Mouse (Mus musculus): ENCODE results near the gene Gab1.

DNA sequence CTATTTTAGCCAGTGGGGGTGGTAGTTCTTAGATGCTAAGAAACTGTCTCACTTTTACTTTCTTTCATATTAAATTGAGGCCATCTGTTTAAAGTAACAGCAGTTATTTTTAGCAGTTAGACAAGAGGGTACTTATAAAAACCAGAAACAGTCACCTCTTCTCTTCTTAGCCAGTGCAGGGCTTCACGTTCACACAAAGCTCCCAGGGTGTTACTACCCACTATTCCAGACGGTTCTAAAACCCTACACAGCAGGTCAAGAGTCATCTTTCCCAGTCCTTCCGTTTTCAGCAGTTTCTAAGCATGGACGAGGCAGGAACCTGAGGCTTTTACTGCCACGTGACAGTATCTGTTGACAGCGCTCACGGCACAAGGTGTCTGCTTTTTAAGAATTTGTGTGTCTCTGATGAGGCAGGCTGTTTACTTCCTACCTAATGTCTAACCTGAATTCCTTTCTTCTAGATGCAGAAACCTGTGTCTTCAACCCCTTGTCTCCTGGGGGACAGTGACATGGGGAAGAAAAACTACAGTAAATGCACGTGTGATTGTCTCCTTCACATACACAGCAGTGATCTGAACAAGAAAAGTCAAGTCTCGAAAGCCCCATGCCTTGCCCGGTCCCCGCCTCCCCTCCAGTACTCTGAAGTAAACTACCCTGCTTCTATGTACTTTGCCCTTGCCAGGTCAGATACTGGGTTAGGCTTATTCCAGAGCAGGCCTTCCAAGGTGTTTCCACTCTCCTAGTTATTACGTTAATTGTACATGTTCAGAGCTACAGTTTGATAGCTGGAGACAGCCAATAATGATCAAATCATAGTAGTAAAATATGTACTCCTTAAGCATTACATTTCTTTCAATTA, 58.7 kb downstream of the Gab1 start:
- no peak for TF ChIP-seq EP300 (optimal IDR thresholded peaks at IDR 0.05)
- TF ChIP-seq CTCF (IDR thresholded peaks at IDR 0.05; ENCODE audit: low read depth): no peak
